Mouse (Mus musculus) erythroblast, embryonic 14.5 days (primary cell): ENCODE results near the gene Vax1.

Experiments used
- GATA1 ChIP-seq: IDR thresholded peaks from 2 replicates; pipeline ENCODE4 v1.6.1; 2012; ENCODE audit warnings: low read length, inconsistent platforms, mixed read lengths
- TAL1 ChIP-seq: IDR thresholded peaks from 3 replicates; pipeline ENCODE4 v1.6.1; 2012; ENCODE audit warnings: low read length, inconsistent platforms, mixed read lengths

- TF ChIP-seq GATA1 (no peak), TAL1 (no peak)
Measured at GRCm38 (mm10) chr19:59156702-59157101, 13.2 kb downstream of the Vax1 start.
